Mouse (Mus musculus) limb, embryonic 15.5 days (tissue): ENCODE data around the gene Scgb2b24. TPM values are rescaled to one million over a fixed set of nuclear protein-coding genes. Genes with fewer than 3 reads are reported as not detected.

Experiments
- ATAC-seq: fragments of 200-750 bp; cut with Nextera tagmentation; 2 replicates; pipeline ENCODE4 v1.8.0; 2017; ENCODE audit warnings: low read depth, moderate TSS enrichment; ENCODE audit not compliant: insufficient number of reproducible peaks, low FRiP score, low TSS enrichment
- H3K27ac ChIP-seq: fragments of 300-500 bp; sonication (generic); 2 replicates; pipeline ENCODE4 v1.5.1; 2015; ENCODE audit warnings: moderate library complexity, mild to moderate bottlenecking, inconsistent platforms
- H3K27me3 ChIP-seq: fragments of 300-500 bp; sonication (generic); 2 replicates; pipeline ENCODE4 v1.6.1; 2015; ENCODE audit warnings: inconsistent platforms
- H3K36me3 ChIP-seq: fragments of 300-500 bp; sonication (generic); 2 replicates; pipeline ENCODE4 v1.6.1; 2015; ENCODE audit warnings: inconsistent platforms
- H3K4me1 ChIP-seq: fragments of 300-500 bp; sonication (generic); 2 replicates; pipeline ENCODE4 v1.6.1; 2015; ENCODE audit warnings: inconsistent platforms
- H3K4me2 ChIP-seq: fragments of 300-500 bp; sonication (generic); 2 replicates; pipeline ENCODE4 v1.6.1; 2015; ENCODE audit warnings: mild to moderate bottlenecking, inconsistent platforms
- H3K4me3 ChIP-seq: fragments of 300-500 bp; sonication (generic); 2 replicates; pipeline ENCODE4 v1.5.1; 2015; ENCODE audit warnings: mild to moderate bottlenecking, inconsistent platforms
- H3K9ac ChIP-seq: fragments of 300-500 bp; sonication (generic); 2 replicates; pipeline ENCODE4 v1.6.1; 2015; ENCODE audit warnings: inconsistent platforms
- H3K9me3 ChIP-seq: fragments of 300-500 bp; sonication (generic); 2 replicates; pipeline ENCODE4 v1.6.1; 2016; ENCODE audit warnings: inconsistent platforms
- WGBS: fragments of 180-500 bp; shearing (Covaris S2); methylation state at CpG from one replicate; pipeline ENCODE4 v1.1.7; 2015; 5-methylcytosine and 5-hydroxymethylcytosine counted together
- polyA plus RNA-seq: library from polyadenylated mRNA; unstranded; fragments of >200 nt; fragmentation: Nextera tagmentation; extraction: Ambion mirVana; gene quantifications from 2 replicates; pipeline ENCODE4 v1.2.1, GENCODE M21; 2015

The Scgb2b24 gene
- not detected in 2 replicates for polyA plus RNA-seq

DNA sequence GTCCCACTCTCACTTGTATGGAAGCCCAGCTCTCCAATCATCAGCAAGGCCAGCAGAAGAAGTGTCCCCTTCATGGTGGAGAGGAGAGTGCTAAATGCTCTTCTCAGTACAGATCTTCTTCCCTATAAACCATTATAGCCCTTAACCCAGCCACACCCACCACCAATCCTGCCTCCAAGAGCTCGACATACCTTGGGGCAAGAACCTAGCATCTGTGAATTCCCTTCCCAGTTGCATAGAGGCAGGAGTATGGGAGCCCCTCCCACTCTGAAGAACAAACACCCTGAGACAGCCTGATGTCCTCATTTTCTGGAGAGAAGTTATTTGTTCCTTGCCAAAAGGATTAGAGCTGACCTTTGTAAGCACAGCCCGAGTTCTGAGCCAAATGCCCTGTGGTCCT is at the start of gene Scgb2b24:
Scgb2b24 (minus strand) TSS at position 101 of the 400 bp plus-strand sequence.
- Histone ChIP-seq H3K27ac (no peak within 1 kb of the TSS), H3K4me3 (no peak within 1 kb of the TSS), H3K27me3 (no peaks in the 10 kb centered on the region), H3K4me2 (no peak within 1 kb of the TSS), H3K36me3 (no peaks in the 10 kb centered on the region), H3K4me1 (no peaks in the 10 kb centered on the region), H3K9ac (no peak within 1 kb of the TSS), H3K9me3 (0 out of 2 replicates have a peak, but pooled peaks cover 20% of the 10 kb centered on the region)
- 80% methylated on average over 2 of the region's 2 CpGs for WGBS
- no peak for ATAC-seq

DNA sequence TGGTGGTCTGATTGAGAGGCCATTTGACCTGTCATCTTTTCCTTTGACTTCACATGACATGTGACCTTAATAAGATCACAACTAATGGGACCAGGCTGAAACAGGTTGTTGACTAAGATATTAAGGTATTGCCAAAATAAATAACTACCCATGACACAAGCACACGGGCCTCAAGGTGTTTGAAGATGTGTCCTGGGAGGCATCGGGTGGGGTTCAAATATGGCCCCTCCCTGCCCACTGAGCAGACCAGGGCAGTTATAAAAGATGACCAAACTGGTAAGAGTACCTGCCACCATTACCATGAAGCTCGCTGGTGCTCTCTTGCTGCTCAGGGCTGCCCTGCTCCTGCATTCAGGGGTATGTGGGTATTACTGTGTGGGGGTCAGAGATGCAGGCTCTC is 4.4 kb upstream of the Scgb2b24 start, which contains the start of gene Scgb1b24:
Scgb1b24 (plus strand) TSS at position 301 of the 400 bp plus-strand sequence.
- WGBS = 83% methylated on average over 3 of the region's 3 CpGs
- Histone ChIP-seq H3K36me3 (no peaks in the 10 kb centered on the region), H3K27me3 (no peaks in the 10 kb centered on the region), H3K4me3 (no peak within 1 kb of the TSS), H3K4me1 (no peaks in the 10 kb centered on the region), H3K9ac (no peak within 1 kb of the TSS), H3K4me2 (no peak within 1 kb of the TSS), H3K27ac (no peak within 1 kb of the TSS), H3K9me3 (0 out of 2 replicates have a peak, but pooled peaks cover 9% of the 10 kb centered on the region)
- no peak for ATAC-seq

DNA sequence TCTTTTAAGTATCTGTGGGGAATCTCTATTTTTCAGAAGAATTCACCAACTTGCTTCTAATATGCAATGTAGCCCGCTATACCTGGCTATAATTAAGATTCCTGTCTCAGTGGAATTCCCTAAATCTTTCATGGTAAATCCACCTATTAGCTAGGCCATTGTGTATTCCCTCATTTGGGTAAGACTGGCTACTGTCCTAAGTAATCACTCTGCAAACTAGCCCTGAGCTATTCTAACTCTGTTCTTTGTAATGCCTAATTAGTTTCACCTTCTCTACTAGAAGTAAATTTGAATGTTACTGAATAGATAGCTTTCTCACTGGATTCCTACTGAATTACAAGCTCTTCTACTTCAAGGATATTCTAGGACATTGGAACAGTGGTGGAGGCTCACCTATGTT is 49.2 kb downstream of the Scgb2b24 start:
- Histone ChIP-seq H3K36me3 (no peaks in the 10 kb centered on the region), H3K4me1 (no peaks in the 10 kb centered on the region), H3K4me2 (no peak overlapping the region), H3K4me3 (no peak overlapping the region), H3K27me3 (no peaks in the 10 kb centered on the region), H3K27ac (no peak overlapping the region), H3K9ac (no peak overlapping the region), H3K9me3 (peaks cover 14% of the 10 kb centered on the region; the same call in 1 of the 2 replicates)
- no peak for ATAC-seq
- WGBS = 10% methylated on average over 1 of the region's 1 CpGs

Other genes with a start within 250 kb of the Scgb2b24 start
- not detected in 2 replicates for gene Scgb2b21, start 218.9 kb downstream of the Scgb2b24 start, polyA plus RNA-seq
- gene Scgb1b24, start 4.5 kb upstream of the Scgb2b24 start, polyA plus RNA-seq = not detected in 2 replicates
- not detected in 2 replicates for gene Scgb2b26, start 205.7 kb upstream of the Scgb2b24 start, polyA plus RNA-seq